Mouse (Mus musculus) kidney, adult 2 months (tissue): ENCODE data around the gene Galnt17.

Experiments
- CTCF ChIP-seq: fragments of 200-500 bp; conservative IDR thresholded peaks from 2 replicates; pipeline ENCODE4 v1.5.1; 2011; ENCODE audit warnings: low read depth, mild to moderate bottlenecking, control low read depth, low read length, moderate library complexity, mixed read lengths; ENCODE audit not compliant: insufficient read depth, insufficient read length
- POLR2A ChIP-seq: fragments of 200-500 bp; IDR thresholded peaks from one replicate; pipeline ENCODE4 v1.6.1; 2011; ENCODE audit warnings: low read depth, low read length, control low read depth

- no peak for TF ChIP-seq CTCF
- TF ChIP-seq POLR2A = no peak
These were observed 3.1 kb downstream of the Galnt17 start for GRCm38 (mm10) chr5:131305223-131305622.
